Mouse (Mus musculus) gastrocnemius, adult 8-10 months (tissue): ENCODE measurements around the gene Fmo4. TPM values are rescaled to one million over a fixed set of nuclear protein-coding genes. Genes with fewer than 3 reads are reported as not detected.
"Not testable (repeated sequence)": the region's sequence is repeated elsewhere in the genome, so short reads cannot be mapped to it uniquely, and the experiment has no call there.

Experiments used
- DNase-seq, 2 experiments: peaks; one replicate each; pipeline ENCODE4 v3.0.0; 2022; ENCODE audit warnings: low spot score in 2 of 2
- total RNA-seq, 4 experiments: library from RNA; stranded (reverse); gene quantifications; 2 replicates each; pipeline ENCODE4 v1.2.4; 2022

The Fmo4 gene
- total RNA-seq, 4 experiments from 2014 or later, result 0.15 TPM; not detected in 3

DNA sequence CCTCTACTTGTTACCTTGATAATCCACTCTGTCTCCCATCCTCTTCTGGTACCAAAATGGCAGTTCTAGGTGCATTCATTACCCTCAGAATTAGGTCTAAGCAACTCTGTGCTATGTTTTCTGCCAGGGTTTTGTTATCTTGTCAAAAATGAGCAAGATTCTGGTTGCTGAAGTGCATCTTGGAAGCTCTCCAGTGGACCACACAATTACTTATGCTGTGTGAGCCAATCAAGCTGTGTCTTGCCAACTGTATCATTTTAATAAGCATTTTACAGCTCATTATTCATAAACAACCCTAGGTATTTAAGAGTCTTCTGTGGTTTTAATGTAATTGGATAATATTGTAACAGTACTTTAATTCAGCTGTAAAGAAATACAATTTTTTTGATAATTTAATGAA, 17.3 kb downstream of the Fmo4 start:
- no peak for DNase-seq

DNA sequence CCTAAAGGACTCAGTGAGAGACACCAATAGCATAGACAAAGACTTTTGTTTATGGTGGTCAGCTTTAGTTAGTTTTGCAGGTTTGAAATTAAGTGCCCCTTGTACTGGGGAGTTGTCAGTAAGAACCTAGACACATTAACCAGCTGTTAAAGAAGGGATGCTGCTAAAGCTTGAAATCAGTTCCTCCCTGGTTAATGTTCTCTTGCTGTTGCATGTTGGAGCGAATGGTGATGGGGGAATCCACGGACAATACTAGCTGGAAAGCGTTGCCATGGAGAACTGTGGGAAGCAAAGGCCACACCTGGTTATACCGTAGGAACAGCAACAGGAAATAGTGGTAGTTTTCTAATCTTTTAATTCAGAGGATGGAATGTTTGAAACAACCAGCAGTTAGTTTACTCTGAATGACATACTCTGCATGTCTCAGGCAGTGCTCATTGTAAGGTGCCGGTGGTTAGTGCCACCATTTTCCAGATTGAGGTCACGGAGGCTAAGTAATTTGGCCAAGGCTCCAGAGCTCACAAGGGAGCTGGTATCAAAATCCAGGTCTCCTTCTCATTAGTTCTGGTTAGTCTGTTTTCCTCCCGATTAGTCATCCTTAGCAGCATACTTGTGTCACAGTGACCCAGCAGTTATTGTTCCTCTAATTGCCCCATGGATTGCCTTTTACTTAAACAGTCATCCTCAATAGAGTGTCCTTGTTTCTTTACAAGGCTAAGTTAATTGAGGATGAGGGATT, 21.3 kb downstream of the Fmo4 start:
- no peak for DNase-seq

DNA sequence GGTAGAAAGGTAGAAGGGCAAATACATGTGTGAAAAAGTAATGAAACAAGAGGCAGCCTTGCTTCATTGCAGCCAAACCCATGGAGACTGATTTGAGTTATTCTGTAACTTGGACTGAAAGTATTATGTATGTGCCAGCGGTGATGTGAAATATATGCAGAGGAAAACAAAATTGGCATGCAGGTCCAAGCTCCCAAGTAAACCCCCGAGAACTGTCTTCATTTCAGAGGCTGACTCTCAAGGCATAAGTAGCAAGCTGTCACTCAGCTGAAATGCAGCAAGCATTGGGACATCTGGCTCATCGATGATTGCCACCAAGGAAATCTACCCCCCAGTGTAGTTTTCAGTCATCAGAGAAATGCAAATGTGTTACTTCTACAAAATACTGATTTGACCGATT, 28.6 kb downstream of the Fmo4 start:
- no peak for DNase-seq

DNA sequence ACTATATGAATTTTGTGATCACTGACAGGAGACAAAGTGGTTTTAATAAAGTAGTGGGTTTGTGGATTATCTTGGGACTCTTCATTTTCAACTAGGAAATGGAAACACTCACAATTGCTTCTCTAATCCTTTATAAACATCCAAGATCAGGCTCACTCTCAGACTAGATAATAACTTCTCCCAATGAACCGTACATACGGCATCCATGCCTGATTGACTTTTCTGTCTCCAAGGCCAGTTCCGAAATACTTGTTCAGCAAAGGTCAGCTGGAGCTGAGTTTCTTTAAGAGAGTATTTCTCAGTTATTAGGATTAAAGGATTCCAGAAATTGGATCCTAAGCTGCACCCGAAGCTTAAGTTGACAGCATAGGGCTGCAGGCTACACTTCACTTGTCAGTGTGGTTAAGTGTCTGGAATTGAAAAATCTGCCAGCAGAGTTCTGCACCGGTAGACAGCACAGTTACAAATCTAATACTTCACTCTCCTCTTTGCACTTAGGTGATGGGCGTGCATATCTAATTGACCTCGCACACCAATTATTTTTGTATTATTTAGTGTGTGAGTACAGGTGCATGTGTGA, 30.0 kb downstream of the Fmo4 start:
- no peak for DNase-seq

DNA sequence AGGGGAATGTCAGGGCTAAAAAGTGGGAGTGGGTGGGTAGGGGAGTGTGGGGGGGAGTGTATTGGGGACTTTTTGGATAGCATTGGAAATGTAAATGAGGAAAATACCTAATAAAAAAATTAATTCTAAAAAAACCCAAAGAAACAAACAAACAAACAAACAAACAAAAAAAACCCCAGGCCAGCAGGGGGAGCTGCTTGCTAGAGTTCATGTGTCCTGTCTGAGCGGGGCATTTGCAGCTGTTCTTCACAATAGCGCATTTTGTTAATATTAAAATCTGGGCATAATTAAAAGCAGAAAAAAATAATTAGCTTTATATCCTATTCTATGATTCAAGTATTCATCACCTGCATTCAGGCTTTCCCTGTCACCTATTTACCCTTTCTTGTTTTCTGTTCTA, 32.7 kb downstream of the Fmo4 start:
- DNase-seq, result not testable (repeated sequence)

DNA sequence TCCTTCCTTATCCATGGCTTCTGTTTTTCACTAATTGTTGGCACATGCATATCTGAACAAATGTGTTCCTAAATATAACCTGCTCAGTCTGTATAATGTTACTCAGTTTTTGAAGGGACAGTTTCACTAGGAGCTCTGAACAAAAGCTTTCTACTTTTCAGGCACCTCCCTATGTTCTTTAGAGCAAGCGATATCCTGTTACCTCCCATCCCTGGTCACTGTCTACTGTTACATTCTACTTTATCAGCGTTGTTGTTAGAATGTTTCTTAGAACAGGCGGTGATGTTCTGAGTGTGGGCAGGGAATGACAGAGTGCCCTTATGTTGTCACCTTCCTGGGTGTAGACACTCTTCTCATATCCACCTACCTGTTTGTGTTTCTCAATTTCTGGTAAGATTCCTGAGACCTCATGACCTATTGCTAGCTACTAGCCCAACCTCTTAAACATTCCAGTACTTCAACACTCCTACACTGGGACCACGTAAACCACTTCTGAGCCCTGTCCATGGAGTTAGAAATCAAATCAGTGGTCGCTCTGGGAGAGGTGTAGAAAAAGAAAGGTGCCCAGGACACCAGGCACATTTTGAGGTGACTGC, 35.7 kb downstream of the Fmo4 start:
- no peak for DNase-seq

DNA sequence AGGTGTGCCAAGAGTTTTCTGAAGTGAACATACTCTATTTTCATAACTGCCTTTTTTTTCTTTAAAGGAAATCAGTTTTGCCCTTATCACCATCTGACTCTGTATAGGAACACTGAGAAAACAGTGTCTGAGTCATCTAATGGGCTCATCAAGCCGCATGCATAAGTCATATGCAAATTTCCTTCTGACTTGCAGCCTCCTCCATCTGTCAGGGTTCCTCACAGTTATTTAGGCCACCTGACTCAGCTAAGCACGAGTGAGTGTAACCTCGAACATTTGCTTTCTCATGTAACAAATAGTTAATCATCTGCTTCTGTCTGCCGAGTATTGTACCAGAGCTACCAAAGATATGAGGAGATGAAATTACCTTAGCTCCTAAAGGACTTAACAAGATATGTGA, 40.1 kb downstream of the Fmo4 start:
- DNase-seq, result no peak

DNA sequence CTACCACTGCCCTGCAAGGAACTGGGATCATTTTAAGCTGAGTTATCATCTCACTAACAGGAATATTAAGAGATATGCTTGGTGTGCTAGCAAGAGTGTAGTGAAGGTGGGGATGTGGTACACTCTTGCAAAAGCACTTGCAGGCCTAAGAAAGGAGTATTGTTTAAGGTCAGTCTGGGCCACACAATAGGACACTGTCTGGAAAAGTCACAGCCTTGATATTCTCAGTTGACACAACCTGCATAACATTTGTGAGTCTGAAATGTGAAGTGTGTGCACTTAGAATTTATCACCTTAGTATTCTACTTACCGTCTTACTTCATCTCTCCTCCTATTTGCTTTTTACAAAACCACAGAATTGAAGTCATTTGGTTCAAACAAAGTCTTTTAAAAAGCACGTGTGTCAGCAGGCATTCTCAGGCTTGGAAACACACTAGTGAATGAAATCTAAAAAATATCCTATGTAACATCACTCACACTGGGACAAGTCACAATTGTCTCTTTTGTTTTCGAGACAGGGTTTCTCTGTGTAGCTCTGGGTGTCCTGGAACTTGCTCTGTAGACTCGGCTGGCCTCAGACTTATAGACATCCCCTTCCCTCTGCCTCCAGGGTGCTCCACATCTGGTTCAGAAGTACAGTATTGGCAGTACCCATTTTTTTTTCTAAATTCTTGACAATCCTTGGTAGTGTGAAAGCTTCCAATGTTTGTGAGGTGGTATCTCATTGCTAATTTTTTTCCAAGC, 42.0 kb downstream of the Fmo4 start:
- DNase-seq, result no peak

DNA sequence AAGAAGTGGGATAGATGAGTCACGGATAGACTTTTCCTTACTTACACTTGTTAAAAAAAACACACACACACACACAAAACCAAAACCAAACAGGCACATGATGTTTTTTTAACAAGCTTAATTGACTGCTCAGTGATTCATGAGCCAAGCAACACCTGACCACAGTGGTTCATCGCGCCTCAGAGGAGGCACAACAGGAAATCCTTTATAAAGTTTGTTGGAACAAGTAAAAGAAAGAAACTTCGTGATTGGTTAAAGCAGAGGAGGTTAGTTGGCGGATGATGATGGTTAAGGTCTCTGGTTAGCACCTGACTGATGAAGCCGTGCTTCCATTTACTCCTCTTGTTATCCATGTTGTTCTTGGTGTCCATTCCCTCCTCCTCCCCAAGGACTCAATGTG, 61.8 kb downstream of the Fmo4 start:
- DNase-seq, result no peak

DNA sequence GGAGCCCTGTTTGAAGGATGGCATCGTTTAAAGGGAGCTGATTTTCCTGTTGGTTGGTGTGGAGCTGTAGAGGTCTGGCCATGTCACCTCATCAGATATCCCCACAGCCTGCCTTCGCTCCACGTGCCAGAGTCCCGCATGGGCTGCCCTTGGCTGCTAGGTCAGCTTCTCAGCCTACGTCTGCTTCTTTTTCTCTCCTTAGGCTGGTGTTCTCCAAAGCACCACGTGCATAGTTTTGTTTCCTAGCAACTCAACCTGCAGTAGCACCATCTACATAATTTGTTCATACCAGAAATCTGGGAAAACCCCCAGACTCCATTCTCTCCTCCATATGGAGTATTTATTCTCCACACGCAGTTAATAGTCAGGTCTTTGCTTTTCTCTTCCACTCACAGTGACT, 64.2 kb downstream of the Fmo4 start:
- DNase-seq, result no peak

DNA sequence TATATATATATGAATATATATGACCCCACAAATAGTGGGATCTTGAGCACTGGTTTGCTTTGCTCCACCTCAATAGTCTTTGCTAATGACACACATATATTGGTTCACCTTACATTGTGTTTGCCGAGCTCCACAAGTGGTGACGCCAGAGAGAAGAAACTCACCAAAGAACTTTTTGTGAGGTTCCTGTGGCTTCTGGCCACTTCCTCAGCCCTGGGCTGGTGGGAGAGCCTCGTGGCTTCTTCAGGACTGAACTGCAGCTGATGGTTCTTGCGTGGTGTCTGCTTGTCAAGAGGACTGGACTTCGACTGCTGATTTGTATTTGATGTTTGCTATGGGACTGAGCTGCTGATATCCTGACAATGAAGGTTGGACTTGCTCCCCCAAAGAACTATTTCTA, 65.0 kb downstream of the Fmo4 start:
- no peak for DNase-seq

Other genes starting within 250 kb of the Fmo4 start
- gene Vamp4, start 243.5 kb downstream of the Fmo4 start, total RNA-seq, result 10 to 100 TPM; 16.6 to 19.7 (median 19.2) TPM
- gene Myoc, start 174.8 kb downstream of the Fmo4 start, total RNA-seq, result 10 to 100 TPM; 25.2 to 56.7 (median 37.8) TPM
- gene Myocos, start 155.8 kb downstream of the Fmo4 start, total RNA-seq, result not detected
- 10 to 100 TPM; 43.7 to 48.2 (median 44.1) TPM for gene Prrc2c, start 73.4 kb downstream of the Fmo4 start, total RNA-seq
- 10 to 100 TPM in 3 of 4 experiments, 1 to 10 TPM in 1; 5.5 to 16.6 (median 11.4) TPM for gene Fmo1, start 52.6 kb upstream of the Fmo4 start, total RNA-seq
- 10 to 100 TPM in 3 of 4 experiments, 1 to 10 TPM in 1; 5.9 to 16.7 (median 15.6) TPM for gene Fmo2, start 84.8 kb upstream of the Fmo4 start, total RNA-seq
- not detected for gene Fmo6, start 123.5 kb upstream of the Fmo4 start, total RNA-seq
- not detected for gene Fmo3, start 170.6 kb upstream of the Fmo4 start, total RNA-seq